Mouse (Mus musculus) G1E (cell line): ENCODE measurements around the gene Errfi1.

Experiments used
- CTCF ChIP-seq: IDR thresholded peaks from 2 replicates; pipeline ENCODE4 v1.5.1; 2012; ENCODE audit warnings: low read depth, low read length, inconsistent platforms, mixed read lengths
- POLR2AphosphoS5 ChIP-seq: IDR thresholded peaks from 2 replicates; pipeline ENCODE4 v1.6.1; 2012; ENCODE audit warnings: low read depth, low read length, inconsistent platforms; ENCODE audit not compliant: insufficient replicate concordance
- TAL1 ChIP-seq: conservative IDR thresholded peaks from 2 replicates; pipeline ENCODE4 v1.6.1; 2012; ENCODE audit warnings: low read depth, low read length, inconsistent platforms, mixed read lengths

DNA sequence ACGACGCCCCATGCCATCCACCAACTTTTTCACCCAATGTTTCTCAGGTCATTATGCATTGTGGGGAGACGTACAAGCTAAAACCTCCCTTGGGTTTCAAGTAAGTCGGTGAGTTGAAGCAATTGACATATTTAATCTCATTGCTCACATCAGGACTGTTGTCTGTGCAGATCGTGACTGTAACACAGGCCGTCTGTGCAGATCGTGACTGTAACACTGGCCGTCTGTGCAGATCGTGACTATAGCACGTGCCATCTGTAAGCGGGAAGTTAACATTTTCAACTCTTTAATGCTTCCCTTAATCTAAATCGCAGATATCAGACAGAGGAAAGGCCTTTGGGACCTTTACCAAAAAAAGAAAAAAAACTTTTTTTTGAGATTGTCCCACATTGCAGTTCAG lies 60.0 kb downstream of the Errfi1 start:
- no peak for TF ChIP-seq CTCF
- TF ChIP-seq POLR2AphosphoS5: no peak
- TF ChIP-seq TAL1: no peak
